Mouse (Mus musculus) heart, adult 2 months (tissue): ENCODE measurements at regions not wholly inside any gene's neighbourhood (a gene's known extent, or its start where the extent isn't known, plus 50 kb on each side); places are given as distances from the start of the nearest gene placed in this dataset.

Experiments
- DNase-seq, 2 experiments: peaks; one replicate each; pipeline ENCODE4 v3.0.0; 2021
- H3K27ac ChIP-seq: fragments of 200-600 bp; 2 replicates; pipeline ENCODE4 v1.8.1; 2022
- H3K27me3 ChIP-seq: fragments of 200-500 bp; 2 replicates; pipeline ENCODE4 v1.6.1; 2012; ENCODE audit warnings: mild to moderate bottlenecking, low read length, inconsistent platforms, mixed read lengths; ENCODE audit not compliant: control insufficient read depth, insufficient read depth
- H3K36me3 ChIP-seq: fragments of 200-500 bp; 2 replicates; pipeline ENCODE4 v1.6.1; 2012; ENCODE audit warnings: low read length, inconsistent platforms; ENCODE audit not compliant: control insufficient read depth, insufficient read depth
- H3K4me1 ChIP-seq: fragments of 200-500 bp; 2 replicates; pipeline ENCODE4 v1.6.1; 2011; ENCODE audit warnings: low read length; ENCODE audit not compliant: control insufficient read depth, insufficient read depth
- H3K4me3 ChIP-seq: fragments of 200-600 bp; 2 replicates; pipeline ENCODE4 v1.8.1; 2022
- H3K79me2 ChIP-seq: fragments of 200-500 bp; replicated peaks from 2 replicates; pipeline ENCODE4 v1.6.1; 2012; ENCODE audit warnings: mild to moderate bottlenecking, inconsistent platforms, low read length, moderate library complexity, mixed read lengths; ENCODE audit not compliant: control insufficient read depth, insufficient read depth
- H3K9ac ChIP-seq: fragments of 200-500 bp; 2 replicates; pipeline ENCODE4 v1.6.1; 2012; ENCODE audit warnings: low read depth, mild to moderate bottlenecking, control low read depth, inconsistent platforms, low read length, mixed read lengths
- CTCF ChIP-seq: fragments of 200-600 bp; IDR thresholded peaks from 2 replicates; pipeline ENCODE4 v1.8.1; 2022; ENCODE audit warnings: antibody characterized with exemption, mild to moderate bottlenecking, moderate library complexity
- EP300 ChIP-seq: fragments of 200-500 bp; IDR thresholded peaks from 2 replicates; pipeline ENCODE4 v1.6.1; 2011; ENCODE audit warnings: low read depth, low read length, control low read depth; ENCODE audit not compliant: insufficient read depth
- POLR2A ChIP-seq: fragments of 200-500 bp; IDR thresholded peaks from 2 replicates; pipeline ENCODE4 v1.6.1; 2011; ENCODE audit warnings: mild to moderate bottlenecking, low read depth, low read length, control low read depth; ENCODE audit not compliant: insufficient read depth
- WGBS: fragments of 180-500 bp; shearing (Covaris S2); methylation state at CpG from one replicate; pipeline ENCODE4 v1.1.7; 2018; 5-methylcytosine and 5-hydroxymethylcytosine counted together
- intact Hi-C: fragments of 180-260 bp; cut with DNase I; formaldehyde crosslinking; loops from one replicate; pipeline ENCODE4 v1.15.1; 2025

DNA sequence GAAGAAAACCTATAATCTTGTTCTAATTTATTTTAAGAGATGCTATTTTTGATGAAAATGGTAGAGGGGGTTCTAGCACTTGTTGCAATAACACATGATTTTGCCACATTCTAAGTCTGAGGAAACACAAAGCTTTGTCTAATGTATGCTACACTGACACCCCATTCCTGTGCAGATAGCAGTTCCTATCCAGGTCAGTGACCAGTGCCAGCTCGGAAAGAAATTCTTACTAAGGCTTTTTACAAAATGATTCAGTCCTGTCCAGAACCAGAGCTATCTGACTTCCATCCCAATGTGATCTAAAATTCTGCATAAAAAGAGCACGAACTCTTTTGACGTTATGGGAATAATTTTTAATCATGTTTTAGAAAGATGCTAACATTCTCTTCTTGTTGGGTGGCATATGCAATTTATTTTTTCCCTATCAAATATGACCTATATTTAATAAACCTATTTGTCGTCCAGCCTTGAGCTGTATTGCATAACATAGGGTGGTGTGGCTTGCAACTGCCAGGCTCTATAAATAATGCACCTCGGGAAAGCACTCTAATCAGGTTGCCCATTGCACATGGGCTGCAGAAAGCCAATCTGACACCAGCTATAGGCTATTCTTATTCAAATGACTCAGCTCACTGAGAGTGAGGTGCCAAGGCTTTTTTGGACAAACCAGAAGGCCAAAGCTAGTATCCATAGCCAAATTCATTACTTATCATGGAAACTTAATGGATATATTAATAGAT lies 385.7 kb upstream of the Cwc22 start:
- intact Hi-C loops, result loop anchor here (5.0 kb wide), 1 partner anchor 55 kb away; no protein-coding TSS in a partner anchor
- peak; percentile 57; the same call in 1 of the 2 replicates for TF ChIP-seq EP300
- TF ChIP-seq CTCF, result no peak
- no peak for TF ChIP-seq POLR2A
- Histone ChIP-seq H3K27me3 (no peaks in the 10 kb centered on the region), H3K36me3 (no peaks in the 10 kb centered on the region), H3K4me1 (no peaks in the 10 kb centered on the region), H3K4me3 (no peak overlapping the region), H3K9ac (no peak overlapping the region), H3K27ac (peak overlapping the region; percentile 40), H3K79me2 (no peaks in the 10 kb centered on the region)
- 60% methylated on average over 5 of the region's 5 CpGs for WGBS
- DNase-seq, result peak; percentile 22 to 59

- no peak overlapping the region for H3K27ac ChIP-seq
- no peak overlapping the region for H3K4me3 ChIP-seq
- no peaks in the 10 kb centered on the region for H3K36me3 ChIP-seq
- no peaks in the 10 kb centered on the region for H3K27me3 ChIP-seq
- intact Hi-C loops, result no loop called here
- TF ChIP-seq CTCF (no peak), EP300 (no peak), POLR2A (no peak)
- no peak for DNase-seq
- no peaks in the 10 kb centered on the region for H3K4me1 ChIP-seq
- 70% methylated on average over 2 of the region's 2 CpGs for WGBS
- no peak overlapping the region for H3K9ac ChIP-seq
- H3K79me2 ChIP-seq, result no peaks in the 10 kb centered on the region
Observed at GRCm38 (mm10) chr2:78326091-78326490, 379.9 kb upstream of the Cwc22 start.

- Histone ChIP-seq H3K4me1 (no peaks in the 10 kb centered on the region), H3K36me3 (no peaks in the 10 kb centered on the region)
Observed at GRCm38 (mm10) chr2:78322216-78322965, 376.2 kb upstream of the Cwc22 start.

DNA sequence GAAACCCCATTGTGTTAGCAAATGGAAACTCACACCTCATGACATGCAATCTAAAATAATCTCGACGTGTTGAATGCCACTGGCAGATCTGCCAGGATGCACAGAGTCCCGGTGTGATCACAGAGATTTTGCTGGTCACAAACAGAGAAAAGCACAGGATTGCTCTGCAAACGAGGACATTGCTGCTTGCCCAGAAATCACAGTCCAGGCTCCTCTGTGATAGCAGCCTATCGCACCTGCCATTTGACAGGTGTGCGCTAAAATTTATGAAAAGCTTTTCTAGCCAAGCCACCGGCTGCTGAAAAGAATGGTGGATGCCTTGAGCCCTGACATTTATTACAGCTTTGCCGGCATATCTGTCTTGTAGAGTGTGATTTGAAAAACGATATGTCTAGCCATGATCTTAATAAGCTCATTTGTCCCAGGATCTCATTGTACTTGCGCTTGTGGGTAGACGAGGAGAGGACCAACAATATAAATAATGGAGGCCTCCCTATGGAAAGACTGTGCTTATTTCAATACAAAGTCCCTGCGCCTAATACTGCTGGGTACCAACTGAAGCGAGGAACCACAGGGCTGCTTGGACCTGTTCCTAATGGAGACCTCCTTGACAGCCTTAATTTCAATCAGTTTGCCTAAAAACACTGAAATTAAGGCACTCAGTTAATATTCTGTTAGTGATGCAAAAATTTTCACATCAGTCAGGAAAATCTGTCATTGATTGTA lies 365.8 kb upstream of the Cwc22 start:
- Histone ChIP-seq H3K4me3 (no peak overlapping the region), H3K27me3 (no peaks in the 10 kb centered on the region), H3K36me3 (no peaks in the 10 kb centered on the region), H3K79me2 (no peaks in the 10 kb centered on the region), H3K4me1 (no peaks in the 10 kb centered on the region), H3K27ac (no peak overlapping the region), H3K9ac (no peak overlapping the region)
- WGBS, result 81% methylated on average over 13 of the region's 13 CpGs
- DNase-seq, result no peak
- TF ChIP-seq POLR2A, result no peak
- no peak for TF ChIP-seq EP300
- intact Hi-C loops, result no loop called here

More at GRCm38 (mm10) chr2:78322216-78322965, 376.2 kb upstream of the Cwc22 start:
- H3K9ac ChIP-seq, result no peak overlapping the region
- DNase-seq, result no peak
- H3K27ac ChIP-seq, result no peak overlapping the region
- TF ChIP-seq CTCF (no peak), POLR2A (no peak), EP300 (no peak)
- intact Hi-C loops, result no loop called here
- no peak overlapping the region for H3K4me3 ChIP-seq
- no peaks in the 10 kb centered on the region for H3K27me3 ChIP-seq
- H3K79me2 ChIP-seq, result no peaks in the 10 kb centered on the region
- whole genome bisulfite sequencing, result 52% methylated on average over 3 of the region's 3 CpGs

DNA sequence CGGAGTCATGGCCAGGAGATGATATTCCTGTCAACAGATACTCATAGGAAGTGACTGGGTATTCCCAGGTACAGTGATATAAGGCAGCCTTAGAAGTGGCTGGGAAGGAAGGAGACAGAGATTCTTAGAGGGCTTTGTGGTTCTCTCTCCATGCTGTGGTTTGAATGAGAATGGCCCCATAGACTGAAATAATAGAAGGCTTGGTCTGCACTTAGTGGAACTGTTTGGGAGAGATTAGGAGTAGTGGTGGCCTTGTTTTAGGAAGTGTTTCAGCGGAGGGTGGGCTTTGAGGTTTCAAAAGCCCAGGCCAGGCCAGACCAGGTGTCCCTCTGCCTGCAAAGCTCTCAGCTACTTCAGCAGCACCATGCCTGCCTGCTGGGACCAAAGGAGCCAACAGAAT lies 363.2 kb upstream of the Cwc22 start:
- no peak overlapping the region for H3K4me3 ChIP-seq
- TF ChIP-seq CTCF (no peak), POLR2A (no peak), EP300 (no peak)
- H3K27ac ChIP-seq, result no peak overlapping the region
- WGBS, result 64% methylated on average over 2 of the region's 2 CpGs
- no peaks in the 10 kb centered on the region for H3K27me3 ChIP-seq
- no peaks in the 10 kb centered on the region for H3K36me3 ChIP-seq
- intact Hi-C loops, result no loop called here
- H3K79me2 ChIP-seq, result no peaks in the 10 kb centered on the region
- DNase-seq, result no peak
- no peaks in the 10 kb centered on the region for H3K4me1 ChIP-seq
- H3K9ac ChIP-seq, result no peak overlapping the region

- Histone ChIP-seq H3K27ac (no peak overlapping the region), H3K27me3 (no peaks in the 10 kb centered on the region), H3K9ac (no peak overlapping the region), H3K4me3 (no peak overlapping the region), H3K4me1 (no peaks in the 10 kb centered on the region), H3K79me2 (no peaks in the 10 kb centered on the region), H3K36me3 (no peaks in the 10 kb centered on the region)
- intact Hi-C loops, result no loop called here
- WGBS, result 71% methylated on average over 4 of the region's 4 CpGs
- TF ChIP-seq POLR2A (no peak), EP300 (no peak), CTCF (no peak)
- DNase-seq, result no peak
Observed at GRCm38 (mm10) chr2:78306897-78307296, 360.7 kb upstream of the Cwc22 start.
